Mouse (Mus musculus): ENCODE data around the gene Ush1c. TPM values are rescaled to one million over a fixed set of nuclear protein-coding genes. Genes with fewer than 3 reads are reported as not detected.

The Ush1c gene
- polyA plus RNA-seq, 1 experiment from 2014 or later = 2.4 TPM

DNA sequence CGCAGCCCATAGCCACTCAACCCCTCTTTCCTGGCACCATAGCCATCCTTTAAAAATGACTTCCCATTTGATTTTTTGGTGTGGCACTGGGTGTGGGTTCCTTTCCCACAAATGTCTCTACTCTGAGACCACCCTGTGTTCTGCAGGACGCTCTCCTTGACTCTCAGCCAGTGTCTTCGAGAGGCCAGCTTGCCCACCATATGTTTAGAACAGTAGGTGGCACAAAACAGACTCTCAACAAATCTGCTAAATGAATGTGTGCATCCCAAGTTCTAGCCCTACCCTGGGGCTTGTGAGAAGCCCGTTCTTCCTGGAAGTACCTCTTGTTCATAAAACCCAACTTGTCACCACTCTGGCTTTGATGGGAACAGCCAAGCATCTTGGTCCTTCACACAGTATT lies 1.8 kb upstream of the Ush1c start:
- H3K4me1 ChIP-seq (replicated peaks) = peaks cover 22% of the 10 kb centered on the region
- no peaks in the 10 kb centered on the region for H3K9me3 ChIP-seq
- WGBS = 91% methylated on average over 4 of the region's 4 CpGs
- no peak overlapping the region for H3K27ac ChIP-seq
- H3K4me3 ChIP-seq = no peak overlapping the region
- no peak overlapping the region for H3K4me2 ChIP-seq
- ATAC-seq (ENCODE audit: low FRiP score) = no peak
- H3K9ac ChIP-seq = no peak overlapping the region
- no peaks in the 10 kb centered on the region for H3K36me3 ChIP-seq
- H3K27me3 ChIP-seq = no peaks in the 10 kb centered on the region; the same call in 1 of the 2 replicates

DNA sequence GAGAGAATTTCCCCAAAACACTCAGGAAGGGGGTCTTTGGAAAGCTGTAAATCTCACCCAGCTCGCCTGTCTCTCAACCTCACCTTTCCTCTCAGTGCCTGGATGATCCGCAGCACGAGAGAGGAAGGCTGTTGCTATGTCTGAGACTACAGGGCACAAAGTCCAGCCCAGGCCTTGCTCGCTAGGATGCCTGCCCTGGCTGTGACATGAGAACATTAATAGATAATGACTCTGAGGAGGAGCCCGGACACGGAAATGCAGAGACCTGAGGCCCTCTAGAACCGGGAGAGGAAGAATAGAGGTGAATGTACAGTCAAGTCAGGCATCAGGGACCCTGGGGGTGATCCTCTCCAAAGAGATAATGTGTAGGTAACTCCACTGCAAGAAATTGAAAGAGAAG lies 1.1 kb downstream of the Ush1c start:
- Histone ChIP-seq H3K36me3 (no peaks in the 10 kb centered on the region), H3K4me2 (no peak overlapping the region), H3K4me1 (replicated peaks) (peaks cover 22% of the 10 kb centered on the region), H3K9me3 (no peaks in the 10 kb centered on the region), H3K4me3 (no peak overlapping the region), H3K27me3 (no peaks in the 10 kb centered on the region; the same call in 1 of the 2 replicates), H3K9ac (no peak overlapping the region), H3K27ac (no peak overlapping the region)
- 74% methylated on average over 7 of the region's 7 CpGs for WGBS
- no peak for ATAC-seq (ENCODE audit: low FRiP score)

DNA sequence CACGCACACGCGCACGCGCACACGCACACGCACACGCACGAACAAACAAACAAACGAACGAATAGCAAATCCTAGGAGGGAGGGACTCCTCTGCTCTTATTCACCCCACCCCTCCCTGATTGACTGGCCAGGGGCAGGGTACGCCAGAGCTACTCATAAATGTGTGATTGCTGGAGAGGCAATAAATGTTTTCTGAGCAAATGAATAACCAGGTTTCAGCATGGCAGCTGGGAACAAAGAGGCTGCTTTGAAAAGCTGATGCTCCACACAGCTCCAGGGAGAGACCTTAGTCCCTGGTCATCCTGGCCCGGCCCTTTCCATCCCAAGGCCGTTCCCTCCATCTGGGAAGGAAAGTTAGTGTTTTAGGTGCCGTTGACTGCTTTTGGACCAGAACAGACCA lies 1.9 kb downstream of the Ush1c start:
- peaks cover 22% of the 10 kb centered on the region for H3K4me1 ChIP-seq (replicated peaks)
- H3K27ac ChIP-seq = peak overlapping the region; percentile 48
- no peak overlapping the region for H3K4me2 ChIP-seq
- H3K27me3 ChIP-seq = no peaks in the 10 kb centered on the region; the same call in 1 of the 2 replicates
- no peak overlapping the region for H3K4me3 ChIP-seq
- H3K9ac ChIP-seq = no peak overlapping the region
- H3K36me3 ChIP-seq = no peaks in the 10 kb centered on the region
- no peaks in the 10 kb centered on the region for H3K9me3 ChIP-seq
- no peak for ATAC-seq (ENCODE audit: low FRiP score)
- WGBS = 80% methylated on average over 15 of the region's 15 CpGs

DNA sequence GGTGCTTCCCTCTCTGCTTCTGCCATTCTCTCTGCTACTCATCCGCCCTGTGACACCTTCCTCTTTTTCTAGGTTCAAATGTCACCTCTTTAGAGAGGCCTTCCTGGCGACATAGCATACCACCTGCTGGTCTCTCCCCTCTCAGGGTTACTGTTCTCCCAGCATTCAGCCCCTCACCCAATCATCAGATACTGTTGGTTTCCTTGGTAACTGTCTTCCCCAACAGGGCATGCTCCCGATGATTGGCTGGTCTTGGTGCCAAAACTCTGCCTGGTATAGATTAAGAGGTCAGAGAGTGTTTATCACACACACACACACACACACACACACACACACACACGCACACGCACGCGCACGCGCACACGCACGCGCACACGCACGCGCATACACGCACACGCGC lies 2.4 kb downstream of the Ush1c start:
- peak; percentile 36 for ATAC-seq (ENCODE audit: low FRiP score)
- H3K4me1 ChIP-seq (replicated peaks) = peaks cover 22% of the 10 kb centered on the region
- no peak overlapping the region for H3K9ac ChIP-seq
- H3K27me3 ChIP-seq = no peaks in the 10 kb centered on the region; the same call in 1 of the 2 replicates
- H3K27ac ChIP-seq = peak overlapping the region; percentile 48
- H3K36me3 ChIP-seq = no peaks in the 10 kb centered on the region
- WGBS = 71% methylated on average over 18 of the region's 18 CpGs
- no peak overlapping the region for H3K4me3 ChIP-seq
- H3K4me2 ChIP-seq = no peak overlapping the region
- H3K9me3 ChIP-seq = no peaks in the 10 kb centered on the region

DNA sequence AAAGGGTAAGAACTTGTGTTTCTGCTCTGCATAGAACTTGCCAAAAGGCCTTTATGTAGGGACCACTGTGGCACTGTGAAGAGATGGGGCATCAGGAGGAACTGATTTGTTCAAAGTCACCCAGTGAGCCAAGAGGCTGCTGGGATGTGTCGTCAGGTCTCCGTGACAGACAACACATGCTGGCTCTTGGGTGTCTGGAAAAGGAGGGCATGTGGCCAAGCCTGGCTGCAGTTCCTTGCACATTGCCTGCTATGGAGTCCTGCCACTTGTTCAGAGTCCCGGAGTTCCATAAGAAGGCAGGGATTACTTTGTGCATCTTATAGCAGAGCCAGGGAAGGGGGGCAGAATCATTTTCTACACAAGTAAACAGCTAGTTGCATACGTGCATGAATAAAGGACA lies 11.4 kb downstream of the Ush1c start:
- Histone ChIP-seq H3K4me2 (no peak overlapping the region), H3K36me3 (no peaks in the 10 kb centered on the region), H3K4me1 (replicated peaks) (peaks cover 12% of the 10 kb centered on the region), H3K4me3 (no peak overlapping the region), H3K27ac (no peak overlapping the region), H3K9me3 (no peaks in the 10 kb centered on the region), H3K9ac (no peak overlapping the region), H3K27me3 (no peaks in the 10 kb centered on the region)
- ATAC-seq (ENCODE audit: low FRiP score) = no peak
- WGBS = 67% methylated on average over 4 of the region's 4 CpGs

DNA sequence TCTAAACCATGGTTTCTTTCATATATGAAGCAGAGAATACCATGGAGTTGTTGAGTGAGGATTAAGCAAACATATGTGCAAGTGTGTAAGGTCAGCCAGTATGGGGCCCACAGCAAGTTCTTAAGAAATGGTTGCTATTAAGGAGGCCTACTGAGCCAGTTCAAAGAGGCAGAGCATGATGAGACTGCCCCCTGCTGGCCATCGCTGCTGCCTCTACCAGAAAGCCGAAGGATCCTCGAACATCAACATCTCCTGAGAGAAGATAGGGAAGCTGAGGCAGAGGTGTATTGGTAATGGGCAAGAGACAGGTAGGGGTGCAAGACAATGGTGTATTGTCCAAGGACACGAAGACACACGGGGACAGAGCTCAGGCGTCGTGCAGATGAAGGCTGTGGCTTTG lies 12.1 kb downstream of the Ush1c start:
- no peaks in the 10 kb centered on the region for H3K27me3 ChIP-seq
- H3K4me3 ChIP-seq = no peak overlapping the region
- WGBS = 24% methylated on average over 7 of the region's 7 CpGs
- no peak for ATAC-seq (ENCODE audit: low FRiP score)
- peaks cover 12% of the 10 kb centered on the region for H3K4me1 ChIP-seq (replicated peaks)
- H3K9me3 ChIP-seq = no peaks in the 10 kb centered on the region
- no peak overlapping the region for H3K27ac ChIP-seq
- H3K36me3 ChIP-seq = no peaks in the 10 kb centered on the region
- no peak overlapping the region for H3K4me2 ChIP-seq
- H3K9ac ChIP-seq = no peak overlapping the region

DNA sequence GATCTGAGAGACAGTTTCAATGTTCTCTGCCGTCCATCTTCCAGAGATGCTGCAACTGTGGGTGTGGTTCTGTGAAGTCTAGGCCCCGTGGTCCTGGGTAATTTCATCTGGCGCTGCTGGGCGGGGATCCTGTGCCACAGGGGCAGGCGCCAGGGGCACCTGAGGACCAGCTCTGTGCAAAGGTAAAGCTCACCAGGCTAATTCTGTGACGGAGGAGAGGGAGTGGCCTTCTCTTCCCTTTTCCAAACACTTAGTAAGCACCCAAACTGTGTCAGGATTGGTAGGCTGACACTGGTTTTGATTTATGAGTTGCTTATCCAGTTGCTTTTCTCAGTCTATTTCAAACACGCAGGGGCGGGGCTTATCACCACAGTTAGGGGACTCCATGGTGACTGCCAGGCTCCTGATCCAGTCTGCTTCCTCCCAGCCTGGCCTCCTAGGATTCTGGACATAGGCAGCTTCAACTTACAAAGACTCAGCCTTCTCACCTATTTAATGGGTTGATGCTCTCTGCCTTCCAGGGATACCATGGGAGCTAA lies 17.6 kb downstream of the Ush1c start:
- WGBS = 80% methylated on average over 8 of the region's 8 CpGs
- H3K9ac ChIP-seq = no peak overlapping the region
- no peak overlapping the region for H3K4me2 ChIP-seq
- H3K27ac ChIP-seq = no peak overlapping the region
- no peak for ATAC-seq (ENCODE audit: low FRiP score)
- H3K27me3 ChIP-seq = peaks cover 10% of the 10 kb centered on the region; the same call in 1 of the 2 replicates
- no peak overlapping the region for H3K4me3 ChIP-seq
- no peaks in the 10 kb centered on the region for H3K36me3 ChIP-seq
- H3K4me1 ChIP-seq (replicated peaks) = peaks cover 4% of the 10 kb centered on the region; the same call in 1 of the 2 replicates
- no peaks in the 10 kb centered on the region for H3K9me3 ChIP-seq

DNA sequence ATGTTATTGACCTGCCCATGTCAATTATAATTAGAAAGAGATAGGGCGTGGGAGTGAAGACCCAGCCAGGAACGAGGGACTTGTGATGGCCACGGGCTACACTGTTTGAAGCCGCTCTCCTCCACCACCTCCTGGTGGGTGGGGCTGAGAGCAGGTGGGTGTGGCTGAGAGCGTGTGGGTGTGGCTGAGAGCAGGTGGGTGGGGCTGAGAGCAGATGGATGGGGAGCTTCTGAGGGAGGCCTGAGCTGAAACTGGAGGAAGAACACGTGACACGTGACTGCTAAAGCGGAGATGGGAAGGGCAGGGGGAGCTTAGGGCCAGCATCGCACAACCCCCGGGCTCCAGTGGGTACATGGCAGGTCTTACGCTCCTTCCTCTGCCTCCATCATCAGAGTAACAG lies 19.9 kb downstream of the Ush1c start:
- Histone ChIP-seq H3K4me2 (no peak overlapping the region), H3K36me3 (no peaks in the 10 kb centered on the region), H3K4me3 (no peak overlapping the region), H3K27ac (no peak overlapping the region), H3K9me3 (no peaks in the 10 kb centered on the region), H3K4me1 (replicated peaks) (peaks cover 4% of the 10 kb centered on the region; the same call in 1 of the 2 replicates), H3K9ac (no peak overlapping the region), H3K27me3 (peaks cover 10% of the 10 kb centered on the region; the same call in 1 of the 2 replicates)
- 13% methylated on average over 11 of the region's 11 CpGs for WGBS
- ATAC-seq (ENCODE audit: low FRiP score) = peak; percentile 29; the same call in 1 of the 2 replicates

DNA sequence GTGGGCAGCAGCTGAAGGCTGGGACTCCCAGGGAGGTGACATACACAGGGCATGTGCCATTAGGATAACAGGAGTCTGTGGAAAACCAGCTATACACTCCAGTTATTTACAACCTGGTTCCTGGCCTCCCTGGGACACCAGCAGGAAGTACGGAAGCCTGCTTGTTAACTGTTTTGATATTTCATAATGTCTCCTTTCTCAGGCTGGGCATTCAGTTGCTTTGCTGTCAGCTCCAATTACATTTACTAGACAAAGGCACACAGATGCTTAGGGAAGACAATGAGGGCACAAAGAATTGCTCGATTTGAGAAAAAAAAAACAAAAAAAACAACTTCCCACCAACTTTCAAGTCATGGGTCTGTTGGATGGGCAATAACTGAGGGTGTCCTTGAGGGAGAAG lies 21.8 kb downstream of the Ush1c start:
- 57% methylated on average over 2 of the region's 2 CpGs for WGBS
- peaks cover 10% of the 10 kb centered on the region; the same call in 1 of the 2 replicates for H3K27me3 ChIP-seq
- no peaks in the 10 kb centered on the region for H3K36me3 ChIP-seq
- peaks cover 4% of the 10 kb centered on the region; the same call in 1 of the 2 replicates for H3K4me1 ChIP-seq (replicated peaks)
- no peak overlapping the region for H3K4me2 ChIP-seq
- H3K4me3 ChIP-seq = no peak overlapping the region
- no peak overlapping the region for H3K9ac ChIP-seq
- no peak for ATAC-seq (ENCODE audit: low FRiP score)
- H3K27ac ChIP-seq = no peak overlapping the region
- H3K9me3 ChIP-seq = no peaks in the 10 kb centered on the region

DNA sequence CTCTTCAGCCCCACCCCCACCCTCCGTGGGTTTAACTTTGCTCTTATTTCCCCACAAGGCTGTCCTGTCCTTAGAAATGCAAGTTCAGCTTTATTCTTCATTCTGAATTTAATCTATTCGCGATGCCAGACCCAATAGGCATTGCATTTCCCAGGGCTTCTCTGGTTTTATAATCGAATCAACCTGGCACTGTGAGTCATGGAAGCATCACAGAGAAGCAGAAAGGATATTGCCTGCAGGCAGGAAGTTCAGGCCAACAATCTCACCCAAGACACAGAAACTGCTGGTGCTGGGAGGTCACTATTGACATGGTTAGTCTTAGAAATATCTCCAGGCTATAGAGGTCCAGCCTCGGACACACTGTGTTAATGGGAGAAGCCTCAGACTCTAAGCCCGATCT lies 28.0 kb downstream of the Ush1c start:
- Histone ChIP-seq H3K27me3 (no peaks in the 10 kb centered on the region), H3K4me1 (replicated peaks) (no peaks in the 10 kb centered on the region), H3K9ac (no peak overlapping the region), H3K36me3 (no peaks in the 10 kb centered on the region), H3K9me3 (no peaks in the 10 kb centered on the region), H3K27ac (no peak overlapping the region), H3K4me2 (no peak overlapping the region), H3K4me3 (no peak overlapping the region)
- no peak for ATAC-seq (ENCODE audit: low FRiP score)
- 88% methylated on average over 6 of the region's 6 CpGs for WGBS

DNA sequence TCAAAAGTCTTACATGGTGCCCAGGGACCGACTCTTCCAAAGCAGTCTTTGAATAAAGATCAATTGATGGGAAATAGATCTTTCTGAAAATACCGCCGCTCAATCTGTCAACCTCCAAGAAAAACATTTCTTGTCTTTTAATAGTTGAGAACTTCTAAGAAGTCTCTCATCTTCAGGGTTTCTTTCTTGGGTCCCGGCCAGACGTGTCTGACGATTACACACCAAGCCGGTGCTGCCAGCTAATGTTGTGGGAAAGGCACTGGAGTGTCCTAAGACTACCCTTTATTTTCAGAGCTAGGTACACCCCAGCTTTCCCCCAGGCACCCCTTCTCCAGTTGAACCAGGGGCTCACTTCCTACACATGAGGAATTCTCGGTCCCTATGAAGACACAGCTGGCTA lies 30.2 kb downstream of the Ush1c start:
- 93% methylated on average over 8 of the region's 8 CpGs for whole genome bisulfite sequencing
- H3K4me2 ChIP-seq = no peak overlapping the region
- H3K9ac ChIP-seq = no peak overlapping the region
- H3K36me3 ChIP-seq = no peaks in the 10 kb centered on the region
- H3K9me3 ChIP-seq = no peaks in the 10 kb centered on the region
- 0 out of 2 replicates have a peak, but pooled peaks cover 5% of the 10 kb centered on the region for H3K27me3 ChIP-seq
- no peak overlapping the region for H3K27ac ChIP-seq
- no peak overlapping the region for H3K4me3 ChIP-seq
- no peaks in the 10 kb centered on the region for H3K4me1 ChIP-seq (replicated peaks)
- no peak for ATAC-seq (ENCODE audit: low FRiP score)

DNA sequence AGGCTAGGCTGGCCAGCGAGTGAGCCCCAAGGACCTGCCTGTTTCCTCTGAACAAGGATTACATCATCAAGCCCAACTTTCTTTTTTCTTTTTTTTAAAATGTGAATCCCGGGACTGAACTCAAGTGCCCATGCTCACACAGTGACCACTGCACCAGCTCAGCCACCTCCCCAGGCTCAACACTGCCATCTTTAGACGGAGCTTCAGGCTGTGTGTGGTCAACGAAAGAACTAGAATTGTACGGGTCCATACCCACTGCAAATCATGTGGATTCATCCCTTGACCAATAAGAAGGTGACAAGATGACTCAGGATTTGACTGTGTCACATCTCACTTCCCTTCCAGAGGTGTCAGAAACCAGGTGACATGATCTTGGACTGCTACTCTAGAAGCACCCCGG lies 33.5 kb downstream of the Ush1c start:
- H3K36me3 ChIP-seq = no peaks in the 10 kb centered on the region
- no peaks in the 10 kb centered on the region for H3K9me3 ChIP-seq
- H3K4me2 ChIP-seq = no peak overlapping the region
- H3K9ac ChIP-seq = no peak overlapping the region
- 76% methylated on average over 6 of the region's 6 CpGs for WGBS
- no peak overlapping the region for H3K27ac ChIP-seq
- ATAC-seq (ENCODE audit: low FRiP score) = no peak
- H3K4me3 ChIP-seq = no peak overlapping the region
- H3K4me1 ChIP-seq (replicated peaks) = peaks cover 12% of the 10 kb centered on the region
- H3K27me3 ChIP-seq = 0 out of 2 replicates have a peak, but pooled peaks cover 7% of the 10 kb centered on the region

DNA sequence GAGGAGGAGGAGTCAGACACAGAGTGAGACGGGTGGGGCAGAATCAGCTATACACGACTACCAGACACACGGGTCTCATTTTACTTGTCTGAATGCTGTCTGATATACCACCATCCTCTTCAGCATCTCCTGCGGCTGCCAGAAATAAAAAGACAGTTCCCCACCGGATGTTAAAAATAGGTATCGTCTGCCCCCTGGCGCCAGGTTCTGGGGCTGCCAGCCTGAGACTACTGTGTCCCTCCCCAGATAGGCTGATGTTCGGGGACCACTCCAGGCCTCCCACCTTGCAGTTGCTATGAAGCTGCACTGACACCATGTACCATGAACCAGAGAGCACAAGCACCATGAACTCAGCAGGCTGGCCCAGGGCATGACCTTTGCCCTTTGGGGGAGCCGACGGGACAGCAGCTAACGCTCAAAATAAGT lies 34.2 kb downstream of the Ush1c start:
- WGBS = 45% methylated on average over 11 of the region's 11 CpGs
- H3K4me3 ChIP-seq = no peak overlapping the region
- H3K9ac ChIP-seq = 0 out of 2 replicates have a peak overlapping the region, but pooled peaks have one; percentile 24
- H3K36me3 ChIP-seq = no peaks in the 10 kb centered on the region
- H3K4me1 ChIP-seq (replicated peaks) = peaks cover 12% of the 10 kb centered on the region
- H3K27me3 ChIP-seq = 0 out of 2 replicates have a peak, but pooled peaks cover 9% of the 10 kb centered on the region
- no peak overlapping the region for H3K27ac ChIP-seq
- ATAC-seq (ENCODE audit: low FRiP score) = peak; percentile 38
- no peak overlapping the region for H3K4me2 ChIP-seq
- H3K9me3 ChIP-seq = no peaks in the 10 kb centered on the region
